Mouse (Mus musculus) hindbrain, embryonic 12.5 days (tissue): Measurements from ENCODE around the gene Padi2. TPM values are rescaled to one million over a fixed set of nuclear protein-coding genes. Genes with fewer than 3 reads are reported as not detected.
A peak's percentile ranks its signal among the peaks of the same experiment; 100 is the strongest.

Experiments used
- ATAC-seq: fragments of 200-750 bp; cut with Nextera tagmentation; 2 replicates; pipeline ENCODE4 v1.8.0; 2017; ENCODE audit warnings: moderate TSS enrichment; ENCODE audit not compliant: low FRiP score
- H3K27ac ChIP-seq: fragments of 300-500 bp; sonication (generic); 2 replicates; pipeline ENCODE4 v1.5.1; 2016; ENCODE audit warnings: mild to moderate bottlenecking
- H3K27me3 ChIP-seq: fragments of 300-500 bp; sonication (generic); 2 replicates; pipeline ENCODE4 v1.6.1; 2016; ENCODE audit warnings: mild to moderate bottlenecking
- H3K36me3 ChIP-seq: fragments of 300-500 bp; sonication (generic); 2 replicates; pipeline ENCODE4 v1.6.1; 2016; ENCODE audit warnings: mild to moderate bottlenecking
- H3K4me1 ChIP-seq: fragments of 300-500 bp; sonication (generic); 2 replicates; pipeline ENCODE4 v1.6.1; 2016
- H3K4me2 ChIP-seq: fragments of 300-500 bp; sonication (generic); replicated peaks from 2 replicates; pipeline ENCODE4 v1.6.1; 2016; ENCODE audit warnings: mild to moderate bottlenecking
- H3K4me3 ChIP-seq: fragments of 300-500 bp; sonication (generic); 2 replicates; pipeline ENCODE4 v1.5.1; 2016; ENCODE audit warnings: mild to moderate bottlenecking
- H3K9ac ChIP-seq: fragments of 300-500 bp; sonication (generic); 2 replicates; pipeline ENCODE4 v1.6.1; 2016; ENCODE audit warnings: mild to moderate bottlenecking, moderate library complexity
- H3K9me3 ChIP-seq: fragments of 300-500 bp; sonication (generic); replicated peaks from 2 replicates; pipeline ENCODE4 v1.6.1; 2016; ENCODE audit warnings: mild to moderate bottlenecking
- WGBS: fragments of 180-500 bp; shearing (Covaris S2); methylation state at CpG from one replicate; pipeline ENCODE4 v1.1.7; 2016; 5-methylcytosine and 5-hydroxymethylcytosine counted together
- polyA plus RNA-seq: library from polyadenylated mRNA; unstranded; fragments of >200 nt; fragmentation: Nextera tagmentation; extraction: Ambion mirVana; gene quantifications from 2 replicates; pipeline ENCODE4 v1.2.1, GENCODE M21; 2016

Padi2 gene
- 2.6 and 3.7 TPM in 2 replicates for polyA plus RNA-seq

GRCm38 (mm10) chr4:140906076-140906826 lies at the start of gene Padi2:
TSS of gene Padi2 (plus strand) at chr4:140906344.
- H3K4me3 ChIP-seq, result peak within 1 kb of the TSS; percentile 34
- 2% methylated on average over 37 of the region's 37 CpGs for WGBS
- H3K9ac ChIP-seq, result peak within 1 kb of the TSS; percentile 33; the same call in 1 of the 2 replicates
- H3K4me1 ChIP-seq, result peaks cover 11% of the 10 kb centered on the region
- no peaks in the 10 kb centered on the region for H3K9me3 ChIP-seq
- H3K4me2 ChIP-seq, result peak within 1 kb of the TSS; percentile 66
- peaks cover 75% of the 10 kb centered on the region for H3K27me3 ChIP-seq
- peak; percentile 70 for ATAC-seq
- H3K36me3 ChIP-seq, result no peaks in the 10 kb centered on the region
- no peak within 1 kb of the TSS for H3K27ac ChIP-seq

- Histone ChIP-seq H3K9ac (no peak overlapping the region), H3K27ac (no peak overlapping the region), H3K4me2 (no peak overlapping the region), H3K36me3 (no peaks in the 10 kb centered on the region), H3K9me3 (no peaks in the 10 kb centered on the region), H3K27me3 (no peaks in the 10 kb centered on the region), H3K4me3 (no peak overlapping the region), H3K4me1 (peaks cover 8% of the 10 kb centered on the region)
- WGBS, result 87% methylated on average over 5 of the region's 5 CpGs
- ATAC-seq, result no peak
These were observed 49.1 kb upstream of the Padi2 start for GRCm38 (mm10) chr4:140857041-140857440.

GRCm38 (mm10) chr4:140857813-140858212 lies 48.3 kb upstream of the Padi2 start:
- Histone ChIP-seq H3K9ac (no peak overlapping the region), H3K4me2 (no peak overlapping the region), H3K4me1 (peaks cover 8% of the 10 kb centered on the region), H3K4me3 (no peak overlapping the region), H3K36me3 (no peaks in the 10 kb centered on the region), H3K27me3 (no peaks in the 10 kb centered on the region), H3K27ac (no peak overlapping the region), H3K9me3 (no peaks in the 10 kb centered on the region)
- ATAC-seq, result no peak
- whole genome bisulfite sequencing, result 82% methylated on average over 7 of the region's 7 CpGs

GRCm38 (mm10) chr4:140859291-140859690 lies 46.9 kb upstream of the Padi2 start:
- no peak overlapping the region for H3K4me3 ChIP-seq
- no peaks in the 10 kb centered on the region for H3K36me3 ChIP-seq
- no peak overlapping the region for H3K9ac ChIP-seq
- no peaks in the 10 kb centered on the region for H3K4me1 ChIP-seq
- no peaks in the 10 kb centered on the region for H3K27me3 ChIP-seq
- H3K4me2 ChIP-seq, result no peak overlapping the region
- 84% methylated on average over 11 of the region's 11 CpGs for WGBS
- no peaks in the 10 kb centered on the region for H3K9me3 ChIP-seq
- no peak for ATAC-seq
- H3K27ac ChIP-seq, result no peak overlapping the region

GRCm38 (mm10) chr4:140860125-140860766 lies 45.9 kb upstream of the Padi2 start:
- Histone ChIP-seq H3K9me3 (no peaks in the 10 kb centered on the region), H3K9ac (no peak overlapping the region), H3K36me3 (no peaks in the 10 kb centered on the region), H3K27me3 (no peaks in the 10 kb centered on the region), H3K4me1 (no peaks in the 10 kb centered on the region), H3K27ac (no peak overlapping the region), H3K4me3 (no peak overlapping the region), H3K4me2 (no peak overlapping the region)
- 57% methylated on average over 7 of the region's 7 CpGs for WGBS
- no peak for ATAC-seq

GRCm38 (mm10) chr4:140860767-140861147 lies 45.4 kb upstream of the Padi2 start:
- Histone ChIP-seq H3K36me3 (no peaks in the 10 kb centered on the region), H3K27me3 (no peaks in the 10 kb centered on the region), H3K4me2 (no peak overlapping the region), H3K9me3 (no peaks in the 10 kb centered on the region), H3K4me3 (no peak overlapping the region), H3K9ac (no peak overlapping the region), H3K4me1 (no peaks in the 10 kb centered on the region), H3K27ac (no peak overlapping the region)
- 86% methylated on average over 7 of the region's 7 CpGs for WGBS
- no peak for ATAC-seq

GRCm38 (mm10) chr4:140862036-140862650 lies 44.0 kb upstream of the Padi2 start:
- H3K4me2 ChIP-seq, result no peak overlapping the region

GRCm38 (mm10) chr4:140868484-140869190 lies 37.5 kb upstream of the Padi2 start:
- Histone ChIP-seq H3K27ac (no peak overlapping the region), H3K9me3 (peaks cover 6% of the 10 kb centered on the region), H3K4me2 (peak overlapping the region; percentile 23), H3K27me3 (peaks cover 8% of the 10 kb centered on the region), H3K9ac (peak overlapping the region; percentile 0; the same call in 1 of the 2 replicates), H3K4me3 (no peak overlapping the region), H3K36me3 (no peaks in the 10 kb centered on the region), H3K4me1 (peaks cover 11% of the 10 kb centered on the region; the same call in 1 of the 2 replicates)
- ATAC-seq, result no peak
- 6% methylated on average over 14 of the region's 14 CpGs for WGBS

More at GRCm38 (mm10) chr4:140862036-140862650, 44.0 kb upstream of the Padi2 start:
- Histone ChIP-seq H3K4me3 (no peak overlapping the region), H3K9ac (no peak overlapping the region), H3K27me3 (no peaks in the 10 kb centered on the region), H3K27ac (no peak overlapping the region), H3K36me3 (no peaks in the 10 kb centered on the region), H3K4me1 (no peaks in the 10 kb centered on the region), H3K9me3 (no peaks in the 10 kb centered on the region)
- no peak for ATAC-seq
- WGBS, result 83% methylated on average over 11 of the region's 11 CpGs

GRCm38 (mm10) chr4:140869945-140870344 lies 36.2 kb upstream of the Padi2 start:
- WGBS, result 93% methylated on average over 8 of the region's 8 CpGs
- peaks cover 11% of the 10 kb centered on the region; the same call in 1 of the 2 replicates for H3K4me1 ChIP-seq
- H3K4me2 ChIP-seq, result no peak overlapping the region
- no peak overlapping the region for H3K27ac ChIP-seq
- no peak overlapping the region for H3K4me3 ChIP-seq
- no peak overlapping the region for H3K9ac ChIP-seq
- no peaks in the 10 kb centered on the region for H3K36me3 ChIP-seq
- ATAC-seq, result no peak
- peaks cover 8% of the 10 kb centered on the region for H3K27me3 ChIP-seq
- H3K9me3 ChIP-seq, result peaks cover 6% of the 10 kb centered on the region

- H3K4me1 ChIP-seq, result peaks cover 11% of the 10 kb centered on the region; the same call in 1 of the 2 replicates
- no peak overlapping the region for H3K4me3 ChIP-seq
- ATAC-seq, result no peak
- 83% methylated on average over 7 of the region's 7 CpGs for WGBS
- no peak overlapping the region for H3K27ac ChIP-seq
- H3K4me2 ChIP-seq, result no peak overlapping the region
- H3K27me3 ChIP-seq, result peaks cover 8% of the 10 kb centered on the region
- H3K9me3 ChIP-seq, result peaks cover 6% of the 10 kb centered on the region
- no peaks in the 10 kb centered on the region for H3K36me3 ChIP-seq
- no peak overlapping the region for H3K9ac ChIP-seq
These were observed 35.3 kb upstream of the Padi2 start for GRCm38 (mm10) chr4:140870876-140871275.

GRCm38 (mm10) chr4:140871376-140871775 lies 34.8 kb upstream of the Padi2 start:
- H3K9me3 ChIP-seq, result peaks cover 6% of the 10 kb centered on the region
- no peak overlapping the region for H3K4me3 ChIP-seq
- WGBS, result 86% methylated on average over 3 of the region's 3 CpGs
- no peak overlapping the region for H3K4me2 ChIP-seq
- no peak for ATAC-seq
- H3K36me3 ChIP-seq, result no peaks in the 10 kb centered on the region
- no peak overlapping the region for H3K27ac ChIP-seq
- no peak overlapping the region for H3K9ac ChIP-seq
- H3K27me3 ChIP-seq, result peaks cover 8% of the 10 kb centered on the region
- peaks cover 11% of the 10 kb centered on the region; the same call in 1 of the 2 replicates for H3K4me1 ChIP-seq
